Mouse (Mus musculus) G1E (cell line): Measurements from ENCODE around the gene Zfp932. TPM values are rescaled to one million over a fixed set of nuclear protein-coding genes. Genes with fewer than 3 reads are reported as not detected.

Experiments used
- ATAC-seq: 2 replicates; pipeline ENCODE4 v1.8.0; 2016; ENCODE audit warnings: mild to moderate bottlenecking; ENCODE audit not compliant: insufficient number of reproducible peaks, poor library complexity, low FRiP score, severe bottlenecking; ENCODE audit errors: extremely low read depth
- DNase-seq: peaks from one replicate; pipeline ENCODE4 v3.0.0; 2012; ENCODE audit warnings: low spot score
- H3K27me3 ChIP-seq: 2 replicates; pipeline ENCODE4 v1.6.1; 2012; ENCODE audit warnings: mild to moderate bottlenecking, low read length, inconsistent platforms; ENCODE audit not compliant: insufficient read depth
- H3K36me3 ChIP-seq: replicated peaks from 2 replicates; pipeline ENCODE3; 2012; ENCODE audit warnings: mild to moderate bottlenecking, inconsistent platforms
- H3K4me1 ChIP-seq: 2 replicates; pipeline ENCODE4 v1.6.1; 2012; ENCODE audit warnings: low read depth, low read length, inconsistent platforms, mixed read lengths; ENCODE audit not compliant: insufficient read depth
- H3K4me3 ChIP-seq: 2 replicates; pipeline ENCODE4 v1.5.1; 2012; ENCODE audit warnings: low read depth, mild to moderate bottlenecking, inconsistent platforms, low read length, moderate library complexity, mixed read lengths
- H3K9me3 ChIP-seq: replicated peaks from 2 replicates; pipeline ENCODE4 v1.6.1; 2012; ENCODE audit warnings: inconsistent platforms
- CTCF ChIP-seq: IDR thresholded peaks from 2 replicates; pipeline ENCODE4 v1.5.1; 2012; ENCODE audit warnings: low read depth, low read length, inconsistent platforms, mixed read lengths
- GATA1 ChIP-seq: IDR thresholded peaks from 2 replicates; pipeline ENCODE4 v1.6.1; 2012; ENCODE audit warnings: borderline replicate concordance, low read length, inconsistent platforms, mixed read lengths
- GATA2 ChIP-seq: IDR thresholded peaks from 2 replicates; pipeline ENCODE4 v1.6.1; 2012; ENCODE audit warnings: low read depth, low read length, inconsistent platforms, borderline replicate concordance
- POLR2AphosphoS5 ChIP-seq: IDR thresholded peaks from 2 replicates; pipeline ENCODE4 v1.6.1; 2012; ENCODE audit warnings: low read depth, low read length, inconsistent platforms; ENCODE audit not compliant: insufficient replicate concordance
- TAL1 ChIP-seq: conservative IDR thresholded peaks from 2 replicates; pipeline ENCODE4 v1.6.1; 2012; ENCODE audit warnings: low read depth, low read length, inconsistent platforms, mixed read lengths
- polyA plus RNA-seq: library from polyadenylated mRNA; stranded (reverse); fragments of >175 nt; gene quantifications from 2 replicates; pipeline ENCODE4 v1.2.3, GENCODE M21; 2012
- total RNA-seq, 2 experiments: library from RNA; stranded (forward) in 1 of 2; stranded (reverse) in 1 of 2; fragments of 200-1000 nt in 1 of 2; fragments of >200 nt in 1 of 2; fragmentation: Nextera tagmentation in 1 of 2; gene quantifications; 2 replicates each; pipeline ENCODE4 v1.2.3; 2014 to 2017

Zfp932 gene
- total and polyA plus RNA-seq, 3 experiments = 0.77 to 69.9 (median 51.3) TPM

DNA sequence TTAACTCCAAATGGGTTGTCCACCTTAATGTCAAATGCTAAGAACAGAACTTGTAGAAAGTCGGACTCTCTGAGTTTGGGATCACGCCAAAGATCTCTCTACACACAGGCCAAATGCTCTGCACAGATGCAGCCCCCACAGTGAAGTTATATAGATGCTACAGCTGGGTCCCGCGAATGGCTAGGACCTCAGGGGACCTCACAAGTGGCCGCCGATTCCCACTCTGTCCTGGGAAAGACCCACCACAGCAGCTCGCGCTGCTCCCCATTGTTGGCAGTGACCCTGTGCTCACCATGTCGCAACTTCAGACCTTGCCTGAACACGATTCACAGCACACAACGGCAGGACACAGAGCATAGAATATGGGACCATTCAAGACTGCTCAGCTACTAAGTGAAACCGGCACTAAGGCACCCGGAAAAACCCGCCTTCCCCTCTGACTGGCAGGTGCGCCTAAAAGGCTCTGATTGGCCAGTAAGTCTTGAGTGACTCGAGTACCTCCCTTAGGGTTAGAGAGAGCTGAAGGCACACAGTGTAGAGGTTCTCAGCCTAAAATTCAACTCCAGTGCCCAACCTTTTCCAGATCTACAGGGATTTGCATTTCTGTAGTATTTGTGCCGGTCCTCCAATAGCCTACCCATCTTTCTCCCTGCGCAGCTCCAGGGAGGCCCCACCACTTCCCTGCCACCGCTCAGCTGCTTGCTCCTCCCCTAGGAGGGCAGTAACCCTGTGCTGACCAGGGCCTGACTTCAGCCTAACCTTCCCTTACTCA is 61.5 kb downstream of the Zfp932 start:
- DNase-seq (peak; percentile 70), ATAC-seq (peak; percentile 98)
- peaks cover 2% of the 10 kb centered on the region; the same call in 1 of the 2 replicates for H3K9me3 ChIP-seq
- TF ChIP-seq TAL1 (no peak), CTCF (no peak), POLR2AphosphoS5 (no peak), GATA1 (no peak), GATA2 (no peak)
- H3K36me3 ChIP-seq = peaks cover 3% of the 10 kb centered on the region
- H3K4me1 ChIP-seq = peaks cover 6% of the 10 kb centered on the region
- H3K4me3 ChIP-seq = peak overlapping the region; percentile 88
- H3K27me3 ChIP-seq = no peaks in the 10 kb centered on the region

Other genes with a start within 250 kb of the Zfp932 start
- 32.4 and 34.4 TPM in 2 replicates for gene 4930522L14Rik, start 244.6 kb upstream of the Zfp932 start, total RNA-seq (2014; fragmentation: Nextera tagmentation)
- gene 4930522L14Rik, start 244.6 kb upstream of the Zfp932 start, total RNA-seq (2017) = 20.4 and 26.7 TPM in 2 replicates
- gene 4930522L14Rik, start 244.6 kb upstream of the Zfp932 start, polyA plus RNA-seq = 0.10 and 0.28 TPM in 2 replicates
- gene Gm15446, start 73.1 kb upstream of the Zfp932 start, total RNA-seq (2014; fragmentation: Nextera tagmentation) = 20.8 and 29.5 TPM in 2 replicates
- 41.4 and 108 TPM in 2 replicates for gene Gm15446, start 73.1 kb upstream of the Zfp932 start, total RNA-seq (2017)
- 0.17 and 1.7 TPM in 2 replicates for gene Gm15446, start 73.1 kb upstream of the Zfp932 start, polyA plus RNA-seq
- 33.2 and 49.1 TPM in 2 replicates for gene Gm17655, start 76.0 kb downstream of the Zfp932 start, total RNA-seq (2014; fragmentation: Nextera tagmentation)
- 6.5 and 16.0 TPM in 2 replicates for gene Gm17655, start 76.0 kb downstream of the Zfp932 start, total RNA-seq (2017)
- 0.14 and 0.50 TPM in 2 replicates for gene Gm17655, start 76.0 kb downstream of the Zfp932 start, polyA plus RNA-seq
- 5.4 and 7.4 TPM in 2 replicates for gene Gm35315, start 97.9 kb downstream of the Zfp932 start, total RNA-seq (2014; fragmentation: Nextera tagmentation)
- 3.8 TPM in 2 replicates for gene Gm35315, start 97.9 kb downstream of the Zfp932 start, total RNA-seq (2017)
- gene Gm35315, start 97.9 kb downstream of the Zfp932 start, polyA plus RNA-seq = 0.09 and 0.10 TPM in 2 replicates
- not detected in 2 replicates for gene Plcxd1, start 103.4 kb downstream of the Zfp932 start, total RNA-seq (2014; fragmentation: Nextera tagmentation)
- 0.06 and 0.11 TPM in 2 replicates for gene Plcxd1, start 103.4 kb downstream of the Zfp932 start, total RNA-seq (2017)
- not detected in 2 replicates for gene Plcxd1, start 103.4 kb downstream of the Zfp932 start, polyA plus RNA-seq
- 16.6 and 17.0 TPM in 2 replicates for gene Gtpbp6, start 111.7 kb downstream of the Zfp932 start, total RNA-seq (2014; fragmentation: Nextera tagmentation)
- 17.5 and 17.8 TPM in 2 replicates for gene Gtpbp6, start 111.7 kb downstream of the Zfp932 start, total RNA-seq (2017)
- gene Gtpbp6, start 111.7 kb downstream of the Zfp932 start, polyA plus RNA-seq = 35.6 and 40.9 TPM in 2 replicates
- gene Zfp605, start 113.6 kb downstream of the Zfp932 start, total RNA-seq (2014; fragmentation: Nextera tagmentation) = 10.4 and 12.1 TPM in 2 replicates
- 7.3 and 8.2 TPM in 2 replicates for gene Zfp605, start 113.6 kb downstream of the Zfp932 start, total RNA-seq (2017)
- gene Zfp605, start 113.6 kb downstream of the Zfp932 start, polyA plus RNA-seq = 0.24 and 0.40 TPM in 2 replicates
- gene Chfr, start 139.3 kb downstream of the Zfp932 start, total RNA-seq (2014; fragmentation: Nextera tagmentation) = 82.8 and 93.5 TPM in 2 replicates
- gene Chfr, start 139.3 kb downstream of the Zfp932 start, total RNA-seq (2017) = 65.3 and 79.8 TPM in 2 replicates
- 37.1 and 49.0 TPM in 2 replicates for gene Chfr, start 139.3 kb downstream of the Zfp932 start, polyA plus RNA-seq
- 21.3 and 25.1 TPM in 2 replicates for gene Golga3, start 180.2 kb downstream of the Zfp932 start, total RNA-seq (2014; fragmentation: Nextera tagmentation)
- gene Golga3, start 180.2 kb downstream of the Zfp932 start, total RNA-seq (2017) = 20.7 and 27.3 TPM in 2 replicates
- 2.8 and 4.2 TPM in 2 replicates for gene Golga3, start 180.2 kb downstream of the Zfp932 start, polyA plus RNA-seq
- 42.6 and 52.7 TPM in 2 replicates for gene Ankle2, start 234.5 kb downstream of the Zfp932 start, total RNA-seq (2014; fragmentation: Nextera tagmentation)
- 34.3 and 40.7 TPM in 2 replicates for gene Ankle2, start 234.5 kb downstream of the Zfp932 start, total RNA-seq (2017)
- gene Ankle2, start 234.5 kb downstream of the Zfp932 start, polyA plus RNA-seq = 8.1 and 11.7 TPM in 2 replicates